Mouse (Mus musculus): ENCODE results near the gene Dip2a. TPM values are rescaled to one million over a fixed set of nuclear protein-coding genes. Genes with fewer than 3 reads are reported as not detected.

The Dip2a gene
- polyA plus RNA-seq, 1 experiment from 2014 or later = 19.2 TPM

- ATAC-seq = no peak
These were observed 16.0 kb downstream of the Dip2a start for GRCm38 (mm10) chr10:76329093-76329492.

GRCm38 (mm10) chr10:76328574-76328973 lies 16.5 kb downstream of the Dip2a start:
- H3K36me3 ChIP-seq (ENCODE audit: control insufficient read depth, insufficient read depth, low read length) = no peaks in the 10 kb centered on the region
- H3K27me3 ChIP-seq (ENCODE audit: control insufficient read depth, insufficient read depth, low read depth, low read length) = no peaks in the 10 kb centered on the region
- no peaks in the 10 kb centered on the region for H3K9me3 ChIP-seq (replicated peaks; ENCODE audit: control insufficient read depth, low read length, poor library complexity, severe bottlenecking)
- no peak overlapping the region for H3K4me3 ChIP-seq (ENCODE audit: low read depth, low read length)
- WGBS = 89% methylated on average over 3 of the region's 3 CpGs
- ATAC-seq = no peak
- no peak overlapping the region for H3K4me2 ChIP-seq (ENCODE audit: low read length)
- no peak overlapping the region for H3K9ac ChIP-seq (ENCODE audit: low read depth, low read length)
- H3K4me1 ChIP-seq (ENCODE audit: control insufficient read depth, insufficient read depth, low read length) = no peaks in the 10 kb centered on the region
- H3K27ac ChIP-seq (ENCODE audit: low read length) = no peak overlapping the region

More at GRCm38 (mm10) chr10:76329093-76329492, 16.0 kb downstream of the Dip2a start:
- Histone ChIP-seq H3K9me3 (replicated peaks; ENCODE audit: control insufficient read depth, low read length, poor library complexity, severe bottlenecking) (no peaks in the 10 kb centered on the region), H3K4me1 (ENCODE audit: control insufficient read depth, insufficient read depth, low read length) (no peaks in the 10 kb centered on the region), H3K9ac (ENCODE audit: low read depth, low read length) (no peak overlapping the region), H3K27me3 (ENCODE audit: control insufficient read depth, insufficient read depth, low read depth, low read length) (no peaks in the 10 kb centered on the region), H3K4me3 (ENCODE audit: low read depth, low read length) (no peak overlapping the region), H3K27ac (ENCODE audit: low read length) (no peak overlapping the region), H3K4me2 (ENCODE audit: low read length) (no peak overlapping the region), H3K36me3 (ENCODE audit: control insufficient read depth, insufficient read depth, low read length) (no peaks in the 10 kb centered on the region)
- 89% methylated on average over 4 of the region's 4 CpGs for WGBS

DNA sequence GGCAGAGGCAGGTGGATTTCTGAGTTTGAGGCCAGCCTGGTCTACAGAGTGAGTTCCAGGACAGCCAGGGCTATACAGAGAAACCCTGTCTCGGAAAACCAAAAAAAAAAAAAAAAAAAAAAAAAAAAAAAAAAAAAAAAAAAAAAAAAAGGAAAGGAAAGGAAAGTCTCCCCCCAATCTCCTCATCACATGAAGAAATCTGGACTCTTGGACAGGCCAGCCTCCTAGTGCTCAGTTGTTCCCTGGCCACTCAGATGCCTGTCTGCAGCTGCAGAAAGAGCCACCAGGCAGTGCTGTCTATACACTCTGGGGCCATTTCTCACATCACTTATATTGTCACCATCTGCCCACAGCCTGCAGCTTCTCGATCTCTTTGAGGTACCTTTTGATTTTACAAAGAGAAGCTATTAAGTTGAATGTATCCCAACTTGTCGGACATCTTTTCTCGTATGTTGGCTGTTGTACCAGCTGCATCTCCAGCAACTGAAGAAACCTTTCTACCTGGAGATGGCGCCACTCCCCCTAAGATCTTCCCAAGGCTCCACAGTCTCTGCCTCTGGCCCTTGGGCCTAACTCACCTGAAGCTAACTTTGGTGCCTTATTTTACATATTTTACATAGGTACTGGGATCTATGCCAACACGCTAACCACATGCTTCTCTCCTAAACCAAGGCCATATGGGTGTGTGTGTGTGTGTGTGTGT lies 18.6 kb downstream of the Dip2a start:
- H3K36me3 ChIP-seq (ENCODE audit: control insufficient read depth, insufficient read depth, low read length) = no peaks in the 10 kb centered on the region
- ATAC-seq = no peak
- H3K9me3 ChIP-seq (replicated peaks; ENCODE audit: control insufficient read depth, low read length, poor library complexity, severe bottlenecking) = no peaks in the 10 kb centered on the region
- no peak overlapping the region for H3K4me3 ChIP-seq (ENCODE audit: low read depth, low read length)
- H3K4me2 ChIP-seq (ENCODE audit: low read length) = no peak overlapping the region
- H3K27me3 ChIP-seq (ENCODE audit: control insufficient read depth, insufficient read depth, low read depth, low read length) = no peaks in the 10 kb centered on the region
- H3K9ac ChIP-seq (ENCODE audit: low read depth, low read length) = no peak overlapping the region
- H3K4me1 ChIP-seq (ENCODE audit: control insufficient read depth, insufficient read depth, low read length) = no peaks in the 10 kb centered on the region
- WGBS = 71% methylated on average over 6 of the region's 6 CpGs
- H3K27ac ChIP-seq (ENCODE audit: low read length) = no peak overlapping the region

DNA sequence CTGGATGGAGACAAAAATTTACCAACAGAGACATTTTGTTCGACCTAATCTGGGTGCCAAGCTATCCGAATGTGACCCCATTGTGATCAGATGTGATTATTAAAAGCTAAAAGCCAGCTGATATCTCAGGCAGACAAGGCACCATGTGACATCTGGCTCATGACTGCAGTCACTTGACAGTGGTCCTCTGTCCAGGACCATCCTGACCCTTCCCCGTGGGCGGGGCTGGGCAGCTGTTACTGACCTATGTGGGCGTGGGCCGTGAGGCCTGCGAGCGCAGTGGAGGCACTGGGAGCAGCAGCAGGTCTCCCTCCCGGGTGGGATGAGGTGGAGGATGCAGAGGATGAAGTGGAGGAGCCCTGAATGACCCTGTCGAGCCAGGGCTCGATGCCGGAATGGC lies 27.5 kb downstream of the Dip2a start:
- H3K27ac ChIP-seq (ENCODE audit: low read length) = no peak overlapping the region
- ATAC-seq = no peak
- H3K4me2 ChIP-seq (ENCODE audit: low read length) = no peak overlapping the region
- H3K27me3 ChIP-seq (ENCODE audit: control insufficient read depth, insufficient read depth, low read depth, low read length) = no peaks in the 10 kb centered on the region
- H3K36me3 ChIP-seq (ENCODE audit: control insufficient read depth, insufficient read depth, low read length) = peaks cover 33% of the 10 kb centered on the region
- WGBS = 88% methylated on average over 12 of the region's 12 CpGs
- no peak overlapping the region for H3K4me3 ChIP-seq (ENCODE audit: low read depth, low read length)
- H3K9ac ChIP-seq (ENCODE audit: low read depth, low read length) = no peak overlapping the region
- no peaks in the 10 kb centered on the region for H3K4me1 ChIP-seq (ENCODE audit: control insufficient read depth, insufficient read depth, low read length)
- H3K9me3 ChIP-seq (replicated peaks; ENCODE audit: control insufficient read depth, low read length, poor library complexity, severe bottlenecking) = no peaks in the 10 kb centered on the region

DNA sequence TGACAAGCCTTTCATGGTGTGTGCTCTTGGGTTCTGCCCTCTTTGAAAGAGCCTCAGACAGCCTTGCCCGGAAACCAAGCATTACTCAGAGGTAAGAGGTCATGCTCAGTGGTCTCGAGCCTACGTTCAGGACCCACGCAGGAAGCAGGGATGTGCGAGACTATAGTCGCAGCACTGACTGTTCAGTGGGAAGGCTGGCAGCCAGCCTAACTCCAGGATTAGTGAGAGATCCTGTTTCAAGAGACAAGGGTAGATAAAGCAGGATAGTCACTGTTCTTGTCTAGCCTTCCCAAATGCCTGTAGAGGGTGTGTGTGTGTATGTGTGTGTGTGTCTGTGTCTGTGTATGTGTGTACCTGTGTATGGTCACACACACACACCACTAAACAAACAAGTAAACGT lies 28.9 kb downstream of the Dip2a start:
- Histone ChIP-seq H3K36me3 (ENCODE audit: control insufficient read depth, insufficient read depth, low read length) (peaks cover 33% of the 10 kb centered on the region), H3K4me3 (ENCODE audit: low read depth, low read length) (no peak overlapping the region), H3K27me3 (ENCODE audit: control insufficient read depth, insufficient read depth, low read depth, low read length) (no peaks in the 10 kb centered on the region)

GRCm38 (mm10) chr10:76306738-76307137 lies 38.4 kb downstream of the Dip2a start:
- no peak overlapping the region for H3K9ac ChIP-seq (ENCODE audit: low read depth, low read length)
- ATAC-seq = no peak
- no peak overlapping the region for H3K4me2 ChIP-seq (ENCODE audit: low read length)
- H3K9me3 ChIP-seq (replicated peaks; ENCODE audit: control insufficient read depth, low read length, poor library complexity, severe bottlenecking) = no peaks in the 10 kb centered on the region
- H3K4me1 ChIP-seq (ENCODE audit: control insufficient read depth, insufficient read depth, low read length) = no peaks in the 10 kb centered on the region
- no peak overlapping the region for H3K4me3 ChIP-seq (ENCODE audit: low read depth, low read length)
- 96% methylated on average over 9 of the region's 9 CpGs for WGBS
- peaks cover 28% of the 10 kb centered on the region for H3K36me3 ChIP-seq (ENCODE audit: control insufficient read depth, insufficient read depth, low read length)
- no peak overlapping the region for H3K27ac ChIP-seq (ENCODE audit: low read length)
- H3K27me3 ChIP-seq (ENCODE audit: control insufficient read depth, insufficient read depth, low read depth, low read length) = no peaks in the 10 kb centered on the region

More for the DNA sequence above, 28.9 kb downstream of the Dip2a start:
- WGBS = 66% methylated on average over 7 of the region's 7 CpGs
- no peaks in the 10 kb centered on the region for H3K9me3 ChIP-seq (replicated peaks; ENCODE audit: control insufficient read depth, low read length, poor library complexity, severe bottlenecking)
- H3K4me2 ChIP-seq (ENCODE audit: low read length) = no peak overlapping the region
- H3K4me1 ChIP-seq (ENCODE audit: control insufficient read depth, insufficient read depth, low read length) = no peaks in the 10 kb centered on the region
- H3K27ac ChIP-seq (ENCODE audit: low read length) = no peak overlapping the region
- H3K9ac ChIP-seq (ENCODE audit: low read depth, low read length) = no peak overlapping the region
- ATAC-seq = no peak

DNA sequence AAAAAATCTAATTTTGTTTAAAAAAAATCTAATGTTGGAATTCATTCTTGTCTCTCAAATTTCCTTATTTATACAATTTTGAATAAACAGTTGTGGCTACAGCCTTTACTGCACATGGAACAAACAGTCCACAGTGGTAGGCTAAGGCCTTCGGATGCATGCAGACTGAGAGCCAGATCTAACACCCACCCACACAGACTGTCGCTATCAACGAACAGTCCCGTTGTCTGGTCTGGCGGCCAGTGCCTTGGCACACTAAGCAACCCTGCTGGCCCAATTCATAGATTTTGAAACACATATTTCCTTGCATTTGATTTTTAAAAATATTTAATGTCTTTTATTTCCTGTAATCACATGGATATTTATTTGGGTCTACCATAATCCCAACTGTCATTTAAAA lies 45.0 kb downstream of the Dip2a start:
- H3K9me3 ChIP-seq (replicated peaks; ENCODE audit: control insufficient read depth, low read length, poor library complexity, severe bottlenecking) = no peaks in the 10 kb centered on the region
- no peaks in the 10 kb centered on the region for H3K4me1 ChIP-seq (ENCODE audit: control insufficient read depth, insufficient read depth, low read length)
- H3K36me3 ChIP-seq (ENCODE audit: control insufficient read depth, insufficient read depth, low read length) = peaks cover 57% of the 10 kb centered on the region
- no peak overlapping the region for H3K4me2 ChIP-seq (ENCODE audit: low read length)
- H3K9ac ChIP-seq (ENCODE audit: low read depth, low read length) = no peak overlapping the region
- no peak for ATAC-seq
- H3K27ac ChIP-seq (ENCODE audit: low read length) = no peak overlapping the region
- H3K4me3 ChIP-seq (ENCODE audit: low read depth, low read length) = no peak overlapping the region
- WGBS = 90% methylated on average over 5 of the region's 5 CpGs
- no peaks in the 10 kb centered on the region for H3K27me3 ChIP-seq (ENCODE audit: control insufficient read depth, insufficient read depth, low read depth, low read length)

DNA sequence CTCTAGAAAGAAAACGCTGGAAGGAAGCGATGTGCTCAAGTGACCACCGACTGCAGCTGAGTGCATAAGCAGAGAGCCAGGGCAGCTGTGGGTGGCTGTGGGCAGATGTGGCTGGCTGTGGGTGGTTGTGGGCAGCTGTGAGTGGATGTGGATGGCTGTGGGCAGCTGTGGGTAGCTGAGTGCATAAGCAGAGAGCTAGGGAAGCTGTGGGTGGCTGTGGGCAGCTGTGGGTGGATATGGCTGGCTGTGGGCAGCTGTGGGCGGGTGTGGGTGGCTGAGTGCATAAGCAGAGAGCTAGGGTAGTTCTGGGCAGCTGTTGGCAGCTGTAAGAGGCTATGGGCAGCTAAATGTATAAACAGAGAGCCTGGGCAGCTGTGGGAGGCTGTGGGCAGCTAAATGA lies 51.9 kb downstream of the Dip2a start:
- H3K36me3 ChIP-seq (ENCODE audit: control insufficient read depth, insufficient read depth, low read length) = peaks cover 58% of the 10 kb centered on the region
- no peaks in the 10 kb centered on the region for H3K4me1 ChIP-seq (ENCODE audit: control insufficient read depth, insufficient read depth, low read length)
- H3K9ac ChIP-seq (ENCODE audit: low read depth, low read length) = no peak overlapping the region
- no peaks in the 10 kb centered on the region for H3K9me3 ChIP-seq (replicated peaks; ENCODE audit: control insufficient read depth, low read length, poor library complexity, severe bottlenecking)
- no peak for ATAC-seq
- H3K27ac ChIP-seq (ENCODE audit: low read length) = no peak overlapping the region
- no peaks in the 10 kb centered on the region for H3K27me3 ChIP-seq (ENCODE audit: control insufficient read depth, insufficient read depth, low read depth, low read length)
- H3K4me2 ChIP-seq (ENCODE audit: low read length) = no peak overlapping the region
- H3K4me3 ChIP-seq (ENCODE audit: low read depth, low read length) = no peak overlapping the region
- 91% methylated on average over 4 of the region's 4 CpGs for WGBS

DNA sequence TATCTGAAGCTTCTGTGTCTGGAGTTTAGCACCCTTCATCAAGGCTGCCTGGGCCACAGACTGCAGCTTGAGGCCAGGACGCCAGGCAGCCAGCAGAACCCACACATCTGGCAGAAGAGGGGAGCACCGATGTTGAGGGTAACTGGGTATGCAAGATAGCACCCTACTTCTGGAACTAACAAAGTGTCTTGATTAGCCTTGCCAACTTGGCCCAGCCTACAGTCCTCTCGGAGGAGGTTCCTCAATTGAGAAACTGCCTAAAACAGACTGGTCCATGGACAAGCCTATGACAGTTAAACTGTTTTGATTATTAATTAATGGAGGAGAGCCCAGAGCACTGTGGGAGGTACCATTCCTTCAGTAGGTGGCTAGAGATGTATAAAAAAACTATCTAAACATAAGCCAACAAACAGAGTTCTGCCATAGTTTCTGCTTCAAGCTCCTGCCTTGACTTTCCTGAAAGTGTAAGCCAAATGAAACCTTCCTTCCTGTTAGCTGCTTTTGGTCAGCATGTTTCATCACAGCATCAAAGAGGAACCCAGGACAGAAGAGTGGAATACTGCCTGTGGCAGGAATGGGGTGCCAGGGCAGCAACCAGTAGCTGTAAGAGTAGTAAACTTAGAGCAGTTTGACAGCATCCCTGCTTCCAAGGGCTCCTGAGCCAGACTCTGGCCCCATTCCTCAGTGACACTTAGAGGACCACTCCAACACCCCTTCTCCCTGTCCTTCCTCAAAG lies 55.0 kb downstream of the Dip2a start:
- H3K36me3 ChIP-seq (ENCODE audit: control insufficient read depth, insufficient read depth, low read length) = peaks cover 49% of the 10 kb centered on the region
- H3K4me2 ChIP-seq (ENCODE audit: low read length) = no peak overlapping the region
- whole genome bisulfite sequencing = 94% methylated on average over 3 of the region's 3 CpGs
- no peaks in the 10 kb centered on the region for H3K27me3 ChIP-seq (ENCODE audit: control insufficient read depth, insufficient read depth, low read depth, low read length)
- H3K9ac ChIP-seq (ENCODE audit: low read depth, low read length) = no peak overlapping the region
- ATAC-seq = no peak
- no peak overlapping the region for H3K4me3 ChIP-seq (ENCODE audit: low read depth, low read length)
- H3K27ac ChIP-seq (ENCODE audit: low read length) = no peak overlapping the region
- no peaks in the 10 kb centered on the region for H3K9me3 ChIP-seq (replicated peaks; ENCODE audit: control insufficient read depth, low read length, poor library complexity, severe bottlenecking)
- no peaks in the 10 kb centered on the region for H3K4me1 ChIP-seq (ENCODE audit: control insufficient read depth, insufficient read depth, low read length)
